Mouse (Mus musculus) ES-E14 (cell line): Measurements from ENCODE around the gene Enpp6. TPM values are rescaled to one million over a fixed set of nuclear protein-coding genes. Genes with fewer than 3 reads are reported as not detected.
"Not testable (repeated sequence)": the region's sequence is repeated elsewhere in the genome, so short reads cannot be mapped to it uniquely, and the experiment has no call there.

Source experiments
- DNase-seq: peaks from one replicate; pipeline ENCODE4 v3.0.0-alpha.2; 2013; ENCODE audit warnings: low read depth, low spot score
- H3K27ac ChIP-seq: 2 replicates; pipeline ENCODE4 v1.5.1; 2012; ENCODE audit warnings: low read depth, mild to moderate bottlenecking, low read length, moderate library complexity, mixed read lengths; ENCODE audit not compliant: poor library complexity, insufficient read depth, severe bottlenecking
- H3K36me3 ChIP-seq: 2 replicates; pipeline ENCODE4 v1.6.1; 2012; ENCODE audit warnings: mild to moderate bottlenecking, low read length, moderate library complexity, mixed read lengths; ENCODE audit not compliant: control insufficient read depth, poor library complexity, insufficient read depth, severe bottlenecking
- H3K4me1 ChIP-seq, 2 experiments: fragments of 150-350 bp in 1 of 2; sonication (generic) in 1 of 2; 2 replicates each; pipeline ENCODE4 v1.6.1; 2012; ENCODE audit warnings: low read length in 2 of 2, mild to moderate bottlenecking in 1 of 2, mixed read lengths in 1 of 2; ENCODE audit not compliant: control insufficient read depth in 2 of 2, insufficient read depth in 2 of 2, poor library complexity in 1 of 2
- H3K4me3 ChIP-seq, 2 experiments: fragments of 150-350 bp in 1 of 2; sonication (generic) in 1 of 2; 2 replicates each; pipeline ENCODE4 v1.5.1; 2012; ENCODE audit warnings: low read length in 2 of 2, low read depth in 1 of 2, mild to moderate bottlenecking in 1 of 2, mixed read lengths in 1 of 2; ENCODE audit not compliant: insufficient read depth in 1 of 2, poor library complexity in 1 of 2, severe bottlenecking in 1 of 2
- H3K9ac ChIP-seq: 2 replicates; pipeline ENCODE4 v1.6.1; 2012; ENCODE audit warnings: low read depth, mild to moderate bottlenecking, low read length, mixed read lengths; ENCODE audit not compliant: poor library complexity, insufficient read depth, severe bottlenecking
- H3K9me3 ChIP-seq: fragments of 150-350 bp; sonication (generic); 2 replicates; pipeline ENCODE4 v1.6.1; 2012; ENCODE audit warnings: low read depth, mild to moderate bottlenecking, low read length; ENCODE audit not compliant: control insufficient read depth, insufficient read depth
- CHD2 ChIP-seq: IDR thresholded peaks from 2 replicates; pipeline ENCODE4 v1.6.1; 2014; ENCODE audit warnings: mild to moderate bottlenecking, low read depth, low read length, inconsistent platforms
- HCFC1 ChIP-seq: IDR thresholded peaks from 2 replicates; pipeline ENCODE4 v1.6.1; 2012; ENCODE audit warnings: low read length, inconsistent platforms, borderline replicate concordance; ENCODE audit not compliant: insufficient read depth
- MAFK ChIP-seq: IDR thresholded peaks from 2 replicates; pipeline ENCODE4 v1.6.1; 2014; ENCODE audit warnings: mild to moderate bottlenecking, low read depth, low read length, inconsistent platforms; ENCODE audit not compliant: insufficient read depth
- ZC3H11A ChIP-seq: IDR thresholded peaks from 2 replicates; pipeline ENCODE4 v1.6.1; 2012; ENCODE audit warnings: low read depth, mild to moderate bottlenecking, inconsistent platforms, low read length, borderline replicate concordance
- ZNF384 ChIP-seq: IDR thresholded peaks from 2 replicates; pipeline ENCODE4 v1.6.1; 2012; ENCODE audit warnings: low read depth, low read length, inconsistent platforms
- in situ Hi-C, 2 experiments: fragments of 600-800 bp; cut with MboI; formaldehyde crosslinking; loops; one replicate each; pipeline ENCODE4 v1.15.1; 2025; ENCODE audit warnings: low sequenced_read_pairs in 2 of 2, inconsistent platforms in 1 of 2; ENCODE audit not compliant: unreplicated experiment in 2 of 2
- total RNA-seq: library from RNA; depleted of rRNA; stranded (reverse); fragments of 300-350 nt; gene quantifications from 2 replicates; pipeline ENCODE4 v1.2.3, GENCODE M21; 2012

The Enpp6 gene
- total RNA-seq, 1 experiment: 0.22 TPM

- no peak overlapping the region for H3K4me3 ChIP-seq
- no peaks in the 10 kb centered on the region for H3K4me1 ChIP-seq
- TF ChIP-seq HCFC1: no peak
- TF ChIP-seq MAFK: no peak
- TF ChIP-seq ZNF384: no peak
- TF ChIP-seq ZC3H11A: no peak
- TF ChIP-seq CHD2: no peak
- in situ Hi-C loops: no loop called here
- H3K27ac ChIP-seq: no peak overlapping the region
- DNase-seq: no peak
- H3K9ac ChIP-seq: no peak overlapping the region
- H3K36me3 ChIP-seq: no peaks in the 10 kb centered on the region
- H3K9me3 ChIP-seq: no peaks in the 10 kb centered on the region
These were observed 47.3 kb downstream of the Enpp6 start for GRCm38 (mm10) chr8:47033976-47034375.

GRCm38 (mm10) chr8:47036501-47036900 lies 49.8 kb downstream of the Enpp6 start:
- H3K9ac ChIP-seq: no peak overlapping the region
- no peaks in the 10 kb centered on the region for H3K36me3 ChIP-seq
- no peak overlapping the region for H3K4me3 ChIP-seq
- H3K27ac ChIP-seq: no peak overlapping the region
- H3K9me3 ChIP-seq: no peaks in the 10 kb centered on the region
- TF ChIP-seq ZC3H11A (no peak), MAFK (no peak), HCFC1 (no peak), CHD2 (no peak), ZNF384 (no peak)
- in situ Hi-C loops: no loop called here
- H3K4me1 ChIP-seq: no peaks in the 10 kb centered on the region
- DNase-seq: no peak

- TF ChIP-seq HCFC1 (no peak), CHD2 (no peak), MAFK (no peak), ZC3H11A (no peak), ZNF384 (no peak)
- H3K27ac ChIP-seq: no peak overlapping the region
- H3K9me3 ChIP-seq: no peaks in the 10 kb centered on the region
- no peaks in the 10 kb centered on the region for H3K36me3 ChIP-seq
- H3K9ac ChIP-seq: no peak overlapping the region
- in situ Hi-C loops: no loop called here
- no peak for DNase-seq
- no peak overlapping the region for H3K4me3 ChIP-seq
- no peaks in the 10 kb centered on the region for H3K4me1 ChIP-seq
These were observed 50.7 kb downstream of the Enpp6 start for GRCm38 (mm10) chr8:47037405-47037804.

- H3K9ac ChIP-seq, H3K4me1 ChIP-seq, H3K36me3 ChIP-seq, DNase-seq, H3K27ac ChIP-seq, H3K4me3 ChIP-seq, in situ Hi-C loops, H3K9me3 ChIP-seq: not testable (repeated sequence)
These were observed 53.5 kb downstream of the Enpp6 start for GRCm38 (mm10) chr8:47040215-47040614.

- H3K27ac ChIP-seq: no peak overlapping the region
- no peak overlapping the region for H3K4me3 ChIP-seq
- TF ChIP-seq MAFK: no peak
- TF ChIP-seq ZNF384: no peak
- no peak for TF ChIP-seq ZC3H11A
- TF ChIP-seq CHD2: no peak
- TF ChIP-seq HCFC1: no peak
- no peaks in the 10 kb centered on the region for H3K36me3 ChIP-seq
- peaks cover 0 to 4% of the 10 kb centered on the region in 2 experiments; a peak in 2 of 4 replicates for H3K4me1 ChIP-seq
- H3K9ac ChIP-seq: no peak overlapping the region
- H3K9me3 ChIP-seq: no peaks in the 10 kb centered on the region
- in situ Hi-C loops: no loop called here
- no peak for DNase-seq
These were observed 59.7 kb downstream of the Enpp6 start for GRCm38 (mm10) chr8:47046340-47046739.
